34 mouse cellular contexts compared by ENCODE assay signal in the genomic region with DNA sequence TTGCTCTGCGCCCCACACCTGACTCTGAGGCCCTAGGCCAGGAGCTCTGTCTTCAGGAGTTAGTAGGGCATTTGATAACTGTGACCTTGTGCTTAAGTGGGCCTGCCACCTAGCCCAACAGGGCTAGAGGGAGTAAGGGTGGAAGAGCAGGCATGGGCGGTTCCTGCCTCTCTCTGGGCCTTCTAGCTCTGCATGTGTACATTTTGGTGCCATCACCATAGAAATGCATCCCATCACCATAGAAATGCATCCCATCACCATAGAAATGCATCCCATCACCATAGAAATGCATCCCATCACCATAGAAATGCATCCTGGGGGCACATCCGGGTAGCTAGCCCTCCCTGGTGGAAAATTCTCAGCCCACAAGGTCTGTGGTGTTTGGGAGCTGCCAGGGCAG. TPM values are rescaled to one million over a fixed set of nuclear protein-coding genes. Genes with fewer than 3 reads are reported as not detected.
"Had no signal": no experiment of that assay in that cellular context is flagged by ENCODE, and none has a peak within 500 bp of the region (broad histone marks: within the 10 kb centered on the region; RNA-seq: fewer than 3 reads in every experiment).

No protein-coding gene starts in this region.

- H3K36me3 ChIP-seq: heart, embryonic 13.5 days; heart, embryonic 15.5 days; hindbrain, embryonic 13.5 days; hindbrain, embryonic 15.5 days; kidney, embryonic 15.5 days; limb, embryonic 10.5 days; limb, embryonic 12.5 days; liver, embryonic 13.5 days had no signal

- H3K4me3 ChIP-seq: heart, adult 2 months; heart, embryonic 13.5 days; heart, embryonic 15.5 days; hindbrain, embryonic 13.5 days; hindbrain, embryonic 15.5 days; kidney, embryonic 15.5 days; limb, embryonic 10.5 days; limb, embryonic 12.5 days; liver, embryonic 13.5 days had no signal

- H3K4me1 ChIP-seq: heart, embryonic 13.5 days; heart, embryonic 15.5 days; hindbrain, embryonic 13.5 days; hindbrain, embryonic 15.5 days; kidney, embryonic 15.5 days; liver, embryonic 13.5 days had no signal

- H3K9ac ChIP-seq: heart, embryonic 13.5 days; heart, embryonic 15.5 days; hindbrain, embryonic 13.5 days; hindbrain, embryonic 15.5 days; kidney, embryonic 15.5 days; limb, embryonic 12.5 days; liver, embryonic 13.5 days had no signal

- H3K9me3 ChIP-seq: heart, embryonic 13.5 days; heart, embryonic 15.5 days; hindbrain, embryonic 13.5 days; hindbrain, embryonic 15.5 days; kidney, embryonic 15.5 days; limb, embryonic 10.5 days; limb, embryonic 12.5 days; liver, embryonic 13.5 days had no signal

- DNase-seq: gastrocnemius, postnatal 14 days; gastrocnemius, postnatal 36 days; heart, adult 11 months; heart, adult 2 months; heart, postnatal 14 days; heart, postnatal 36 days; kidney, adult 11 months; kidney, adult 2 months; kidney, adult 9 months; kidney, postnatal 14 days; kidney, postnatal 36 days; layer of hippocampus, adult 9-11 months; layer of hippocampus, postnatal 36 days; liver; liver, embryonic 13.5 days had no signal

- H3K27me3 ChIP-seq: hindbrain, embryonic 13.5 days; hindbrain, embryonic 15.5 days; kidney, embryonic 15.5 days had no signal

- H3K27ac ChIP-seq: heart, adult 2 months; heart, embryonic 13.5 days; heart, embryonic 15.5 days; hindbrain, embryonic 13.5 days; hindbrain, embryonic 15.5 days; hindbrain, postnatal 0 days; kidney, embryonic 15.5 days; kidney, postnatal 0 days; limb, embryonic 10.5 days; limb, embryonic 12.5 days; liver, embryonic 13.5 days had no signal

RNA-seq across cellular contexts. Expression of gene Ccr6, which starts 3.7 kb away (rescaled TPM):
- total RNA-seq: gastrocnemius, adult 18-20 months; gastrocnemius, adult 8-10 months; gastrocnemius, postnatal 14 days; gastrocnemius, postnatal 36 days; heart, adult 2 months; heart, postnatal 14 days; heart, postnatal 36 days; hematopoietic stem cell, adult 5-6 weeks; hindbrain, postnatal 0 days; layer of hippocampus, postnatal 14 days; layer of hippocampus, postnatal 36 days; left cerebral cortex, postnatal 14 days had no signal
- polyA plus RNA-seq: heart, embryonic 11.5 days; heart, embryonic 13.5 days; heart, postnatal 0 days; hindbrain, embryonic 11.5 days; hindbrain, embryonic 13.5 days; hindbrain, embryonic 15.5 days; hindbrain, postnatal 0 days; kidney, embryonic 15.5 days; kidney, postnatal 0 days; limb, embryonic 10.5 days; limb, embryonic 12.5 days; limb, embryonic 14.5 days; liver, embryonic 11.5 days had no signal
